Comparison of ENCODE assay signal across 8 mouse cellular contexts in the genomic region with DNA sequence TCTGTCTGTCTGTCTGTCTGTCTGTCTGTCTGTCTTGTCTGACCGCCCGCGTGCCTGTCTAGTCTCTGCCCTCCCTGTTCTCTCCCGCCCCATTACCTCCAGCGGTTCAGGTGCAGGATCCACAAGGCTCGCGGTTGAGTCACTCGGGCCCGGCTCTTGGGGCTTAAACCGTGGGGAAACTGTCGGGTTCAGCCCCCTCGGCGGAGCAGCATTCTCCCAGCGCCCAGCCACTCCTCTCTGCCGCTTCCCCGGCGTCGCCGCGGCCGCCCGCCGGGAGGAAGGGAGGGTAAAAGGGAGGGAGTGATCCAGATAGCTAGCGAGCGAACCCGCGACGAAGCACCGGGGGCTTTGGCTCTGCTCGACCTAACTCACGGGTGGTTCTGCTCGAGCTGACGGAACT. TPM values are rescaled to one million over a fixed set of nuclear protein-coding genes. Genes with fewer than 3 reads are reported as not detected.
A peak's percentile ranks its signal among the peaks of the same experiment; 100 is the strongest.
DNase-seq lines count a peak whose midpoint lies in the region; ATAC-seq and TF ChIP-seq lines count a peak whose summit lies in the region.

A gene (minus strand): TSS at position 389 of the 400 bp plus-strand sequence.

- peaks cover 88% of the 10 kb centered on the region for H3K27me3 ChIP-seq in embryonic facial prominence, embryonic 11.5 days (ENCODE audit: control insufficient read depth, insufficient read depth, low read length)
- H3K27me3 ChIP-seq in neural tube, embryonic 12.5 days (replicated peaks) = peaks cover 99% of the 10 kb centered on the region

- H3K9ac ChIP-seq in embryonic facial prominence, embryonic 11.5 days (replicated peaks; ENCODE audit: low read length) = no peak within 1 kb of the TSS; the same call in 1 of the 2 replicates
- H3K9ac ChIP-seq in neural tube, embryonic 12.5 days = peak within 1 kb of the TSS; percentile 38; the same call in 1 of the 2 replicates

- intact Hi-C loops in left cerebral cortex, postnatal 14 days (cut with DNase I) = no loop called here

- ATAC-seq in embryonic facial prominence, embryonic 11.5 days (replicated peaks; ENCODE audit: insufficient number of reproducible peaks, low FRiP score, low TSS enrichment, low read depth) = no peak
- peak; percentile 36 for ATAC-seq in inflammation-experienced regulatory T-cells, adult 6 months
- ATAC-seq in neural tube, embryonic 12.5 days (ENCODE audit: low FRiP score, low read depth) = no peak

- no peak for DNase-seq in layer of hippocampus, adult 2 months (ENCODE audit: low spot score in 2 of 2)
- DNase-seq in layer of hippocampus, adult 8-10 months (ENCODE audit: low spot score in 2 of 2) = no peak
- peak; percentile 3 for DNase-seq in embryonic facial prominence, embryonic 11.5 days (ENCODE audit: low spot score)
- DNase-seq in left cerebral cortex, postnatal 14 days (ENCODE audit: low spot score in 2 of 2) = no peak
- no peak for DNase-seq in left cerebral cortex, adult 9 months (ENCODE audit: low spot score in 2 of 2)
- no peak for DNase-seq in embryo, embryonic 10.5 days (ENCODE audit: low spot score)

- no peaks in the 10 kb centered on the region for H3K36me3 ChIP-seq in embryonic facial prominence, embryonic 11.5 days (replicated peaks; ENCODE audit: control insufficient read depth, insufficient read depth, low read depth, low read length)
- no peaks in the 10 kb centered on the region for H3K36me3 ChIP-seq in neural tube, embryonic 12.5 days

- TF ChIP-seq CTCF in layer of hippocampus, adult 2 months (conservative IDR thresholded peaks at IDR 0.05) = no peak

- H3K4me2 ChIP-seq in embryonic facial prominence, embryonic 11.5 days (ENCODE audit: low read depth, low read length) = peak within 1 kb of the TSS; percentile 19
- peak within 1 kb of the TSS; percentile 53 for H3K4me2 ChIP-seq in neural tube, embryonic 12.5 days (replicated peaks)

- peaks cover 12% of the 10 kb centered on the region; the same call in 1 of the 2 replicates for H3K4me1 ChIP-seq in embryonic facial prominence, embryonic 11.5 days (ENCODE audit: control insufficient read depth, insufficient read depth, low read length)
- H3K4me1 ChIP-seq in neural tube, embryonic 12.5 days = peaks cover 39% of the 10 kb centered on the region

- H3K4me3 ChIP-seq in layer of hippocampus, adult 2 months = peak within 1 kb of the TSS; percentile 36
- peak within 1 kb of the TSS; percentile 12 for H3K4me3 ChIP-seq in embryonic facial prominence, embryonic 11.5 days (ENCODE audit: low read depth, low read length)
- peak within 1 kb of the TSS; percentile 16; the same call in 1 of the 2 replicates for H3K4me3 ChIP-seq in neural tube, embryonic 12.5 days

- no peaks in the 10 kb centered on the region for H3K9me3 ChIP-seq in embryonic facial prominence, embryonic 11.5 days (replicated peaks; ENCODE audit: control insufficient read depth, low read length)
- no peaks in the 10 kb centered on the region for H3K9me3 ChIP-seq in neural tube, embryonic 12.5 days

- H3K27ac ChIP-seq in layer of hippocampus, adult 2 months = no peak within 1 kb of the TSS
- H3K27ac ChIP-seq in embryonic facial prominence, embryonic 11.5 days (replicated peaks; ENCODE audit: low read depth, low read length) = no peak within 1 kb of the TSS
- no peak within 1 kb of the TSS for H3K27ac ChIP-seq in neural tube, embryonic 12.5 days

- WGBS in embryonic facial prominence, embryonic 11.5 days = under 1% methylated on average over 30 of the region's 33 CpGs
- 0% methylated on average over 32 of the region's 33 CpGs for WGBS in neural tube, embryonic 12.5 days

RNA-seq across cellular contexts. Expression of the gene that starts here (rescaled TPM):
- total RNA-seq in layer of hippocampus, adult 2 months (2021) = under 1 TPM; 0.15 to 0.38 TPM
- total RNA-seq in layer of hippocampus, adult 8-10 months (2022) = under 1 TPM; 0.16 to 0.59 (median 0.41) TPM
- 1.6 and 2.3 TPM in 2 replicates for polyA plus RNA-seq in embryonic facial prominence, embryonic 11.5 days (2014; fragmentation: Nextera tagmentation; extraction: Ambion mirVana)
- polyA plus RNA-seq in inflammation-experienced regulatory T-cells, adult 6 months (2017; shearing (Covaris generic)) = under 1 TPM in 1 of 3 experiments, not detected in 2; 0.15 TPM
- 0.26 and 0.53 TPM in 2 replicates for polyA plus RNA-seq in neural tube, embryonic 12.5 days (2016; fragmentation: Nextera tagmentation; extraction: Ambion mirVana)
- under 1 TPM; 0.55 to 0.75 TPM for total RNA-seq in left cerebral cortex, postnatal 14 days (2021)

Comparison
In these comparisons a context has a peak if more than half of its experiments do, and no peak if none do; other contexts are left out.
1. Peak in ATAC-seq in inflammation-experienced regulatory T-cells, adult 6 months; RNA of the gene not detected or under 1 TPM.